Mouse (Mus musculus) MEL (cell line): ENCODE measurements at regions not wholly inside any gene's neighbourhood (a gene's known extent, or its start where the extent isn't known, plus 50 kb on each side); places are given as distances from the start of the nearest gene placed in this dataset.

Source experiments
- CTCF ChIP-seq, 3 experiments: IDR thresholded peaks in 2 of 3; conservative IDR thresholded peaks in 1 of 3; 2 replicates each; pipeline ENCODE4 v1.5.1; 2011 to 2012; ENCODE audit warnings: low read length in 3 of 3, low read depth in 2 of 3, mild to moderate bottlenecking in 2 of 3, improper control_type of control experiment in 1 of 3, inconsistent platforms in 1 of 3, mixed read lengths in 1 of 3, moderate library complexity in 1 of 3; ENCODE audit not compliant: control insufficient read depth in 1 of 3, insufficient read depth in 1 of 3, poor library complexity in 1 of 3, severe bottlenecking in 1 of 3
- MAX ChIP-seq: IDR thresholded peaks from 2 replicates; pipeline ENCODE4 v1.6.1; 2011; ENCODE audit warnings: low read length, improper control_type of control experiment
- NRF1 ChIP-seq: IDR thresholded peaks from 2 replicates; pipeline ENCODE4 v1.6.1; 2014; ENCODE audit warnings: low read depth, mild to moderate bottlenecking, inconsistent platforms, low read length, improper control_type of control experiment, moderate library complexity; ENCODE audit not compliant: poor library complexity, insufficient read depth, severe bottlenecking
- POLR2A ChIP-seq, 2 experiments: IDR thresholded peaks; 2 replicates each; pipeline ENCODE4 v1.6.1; 2011 to 2012; ENCODE audit warnings: low read length in 2 of 2, mild to moderate bottlenecking in 2 of 2, control low read depth in 1 of 2, improper control_type of control experiment in 1 of 2, low read depth in 1 of 2, moderate library complexity in 1 of 2; ENCODE audit not compliant: control insufficient read depth in 1 of 2, insufficient read depth in 1 of 2, poor library complexity in 1 of 2
- POLR2AphosphoS5 ChIP-seq: IDR thresholded peaks from 2 replicates; pipeline ENCODE4 v1.6.1; 2012; ENCODE audit warnings: low read depth, borderline replicate concordance, mild to moderate bottlenecking, inconsistent platforms, low read length, moderate library complexity, mixed read lengths
- TCF12 ChIP-seq: IDR thresholded peaks from 2 replicates; pipeline ENCODE4 v1.6.1; 2014; ENCODE audit warnings: low read depth, mild to moderate bottlenecking, inconsistent platforms, low read length, improper control_type of control experiment, moderate library complexity

- TF ChIP-seq NRF1 (no peak), TCF12 (no peak), POLR2A (IDR thresholded peaks at IDR 0.05; ENCODE audit: control insufficient read depth in 1 of 2, insufficient read depth in 1 of 2, low read depth in 1 of 2, low read length in 2 of 2, poor library complexity in 1 of 2) (no peak), MAX (no peak), POLR2AphosphoS5 (no peak), CTCF (IDR thresholded peaks at IDR 0.05 in 2 of 3, conservative IDR thresholded peaks at IDR 0.05 in 1 of 3; ENCODE audit: control insufficient read depth in 1 of 3, insufficient read depth in 1 of 3, low read depth in 2 of 3, low read length in 3 of 3, poor library complexity in 1 of 3, severe bottlenecking in 1 of 3) (no peak)
Observed at GRCm38 (mm10) chr3:22982430-22982829, 906.0 kb downstream of the Tbl1xr1 start.
